Mouse (Mus musculus): ENCODE data around the gene Il11ra2. TPM values are rescaled to one million over a fixed set of nuclear protein-coding genes. Genes with fewer than 3 reads are reported as not detected.
"Not testable (repeated sequence)": the region's sequence is repeated elsewhere in the genome, so short reads cannot be mapped to it uniquely, and the experiment has no call there.

Gene Il11ra2
- not detected in 2 replicates for polyA plus RNA-seq (2015; fragmentation: Nextera tagmentation; extraction: Ambion mirVana)

- ATAC-seq; H3K9ac ChIP-seq (replicated peaks; ENCODE audit: low read depth); H3K27ac ChIP-seq (ENCODE audit: low read length); H3K27me3 ChIP-seq (replicated peaks; ENCODE audit: insufficient read depth, low read length); H3K36me3 ChIP-seq (ENCODE audit: insufficient read depth, low read length); H3K4me1 ChIP-seq (ENCODE audit: insufficient read depth, low read depth, low read length); H3K4me2 ChIP-seq (replicated peaks; ENCODE audit: low read depth, low read length); DNase-seq (ENCODE audit: low spot score); H3K9me3 ChIP-seq (ENCODE audit: low read length); H3K4me3 ChIP-seq (ENCODE audit: low read depth, low read length): not testable (repeated sequence)
- WGBS: no CpG with 5 or more reads among the region's 3 CpGs
Observed at GRCm38 (mm10) chr4:42661793-42662192, at the start of gene Il11ra2. Il11ra2 (minus strand) TSS chr4:42661893.

GRCm38 (mm10) chr4:42682183-42682524, 20.5 kb upstream of the Il11ra2 start:
- H3K9me3 ChIP-seq (ENCODE audit: low read length); H3K4me3 ChIP-seq (ENCODE audit: low read depth, low read length); H3K27ac ChIP-seq (ENCODE audit: low read length); DNase-seq (ENCODE audit: low spot score); H3K27me3 ChIP-seq (replicated peaks; ENCODE audit: insufficient read depth, low read length); H3K4me2 ChIP-seq (replicated peaks; ENCODE audit: low read depth, low read length); H3K36me3 ChIP-seq (ENCODE audit: insufficient read depth, low read length); H3K9ac ChIP-seq (replicated peaks; ENCODE audit: low read depth); H3K4me1 ChIP-seq (ENCODE audit: insufficient read depth, low read depth, low read length): not testable (repeated sequence)
- WGBS: no CpG with 5 or more reads among the region's 18 CpGs
- ATAC-seq: 0 out of 2 replicates have a peak, but pooled peaks have one; percentile 16

- WGBS: no CpG with 5 or more reads among the region's 66 CpGs
Observed at GRCm38 (mm10) chr4:42681473-42682182, 19.9 kb upstream of the Il11ra2 start.

GRCm38 (mm10) chr4:42680374-42681356, 19.0 kb upstream of the Il11ra2 start:
- DNase-seq (ENCODE audit: low spot score); ATAC-seq; H3K27me3 ChIP-seq (replicated peaks; ENCODE audit: insufficient read depth, low read length); H3K4me1 ChIP-seq (ENCODE audit: insufficient read depth, low read depth, low read length); H3K36me3 ChIP-seq (ENCODE audit: insufficient read depth, low read length); H3K9ac ChIP-seq (replicated peaks; ENCODE audit: low read depth); H3K9me3 ChIP-seq (ENCODE audit: low read length); H3K4me3 ChIP-seq (ENCODE audit: low read depth, low read length); H3K4me2 ChIP-seq (replicated peaks; ENCODE audit: low read depth, low read length); H3K27ac ChIP-seq (ENCODE audit: low read length): not testable (repeated sequence)
- WGBS: no CpG with 5 or more reads among the region's 32 CpGs

More at GRCm38 (mm10) chr4:42681473-42682182, 19.9 kb upstream of the Il11ra2 start:
- not testable (repeated sequence) for H3K9me3 ChIP-seq (ENCODE audit: low read length); H3K9ac ChIP-seq (replicated peaks; ENCODE audit: low read depth); H3K27me3 ChIP-seq (replicated peaks; ENCODE audit: insufficient read depth, low read length); ATAC-seq; H3K36me3 ChIP-seq (ENCODE audit: insufficient read depth, low read length); H3K27ac ChIP-seq (ENCODE audit: low read length); H3K4me2 ChIP-seq (replicated peaks; ENCODE audit: low read depth, low read length); H3K4me3 ChIP-seq (ENCODE audit: low read depth, low read length); H3K4me1 ChIP-seq (ENCODE audit: insufficient read depth, low read depth, low read length); DNase-seq (ENCODE audit: low spot score)

GRCm38 (mm10) chr4:42679365-42679764, 17.7 kb upstream of the Il11ra2 start:
- not testable (repeated sequence) for ATAC-seq; DNase-seq (ENCODE audit: low spot score); H3K4me1 ChIP-seq (ENCODE audit: insufficient read depth, low read depth, low read length); H3K27me3 ChIP-seq (replicated peaks; ENCODE audit: insufficient read depth, low read length); H3K4me3 ChIP-seq (ENCODE audit: low read depth, low read length); H3K9me3 ChIP-seq (ENCODE audit: low read length); H3K9ac ChIP-seq (replicated peaks; ENCODE audit: low read depth); H3K36me3 ChIP-seq (ENCODE audit: insufficient read depth, low read length); H3K27ac ChIP-seq (ENCODE audit: low read length); H3K4me2 ChIP-seq (replicated peaks; ENCODE audit: low read depth, low read length)
- WGBS: no CpG with 5 or more reads among the region's 7 CpGs

- H3K27me3 ChIP-seq (replicated peaks; ENCODE audit: insufficient read depth, low read length); H3K9ac ChIP-seq (replicated peaks; ENCODE audit: low read depth); H3K36me3 ChIP-seq (ENCODE audit: insufficient read depth, low read length); DNase-seq (ENCODE audit: low spot score); H3K4me1 ChIP-seq (ENCODE audit: insufficient read depth, low read depth, low read length); H3K27ac ChIP-seq (ENCODE audit: low read length); H3K4me2 ChIP-seq (replicated peaks; ENCODE audit: low read depth, low read length); H3K4me3 ChIP-seq (ENCODE audit: low read depth, low read length); H3K9me3 ChIP-seq (ENCODE audit: low read length): not testable (repeated sequence)
- ATAC-seq: peak; percentile 67
- no CpG with 5 or more reads among the region's 4 CpGs for WGBS
Observed at GRCm38 (mm10) chr4:42675415-42675814, 13.7 kb upstream of the Il11ra2 start.

- H3K27ac ChIP-seq (ENCODE audit: low read length); H3K4me2 ChIP-seq (replicated peaks; ENCODE audit: low read depth, low read length); H3K4me1 ChIP-seq (ENCODE audit: insufficient read depth, low read depth, low read length); H3K9me3 ChIP-seq (ENCODE audit: low read length); H3K36me3 ChIP-seq (ENCODE audit: insufficient read depth, low read length); H3K27me3 ChIP-seq (replicated peaks; ENCODE audit: insufficient read depth, low read length); ATAC-seq; DNase-seq (ENCODE audit: low spot score); H3K4me3 ChIP-seq (ENCODE audit: low read depth, low read length); H3K9ac ChIP-seq (replicated peaks; ENCODE audit: low read depth): not testable (repeated sequence)
- WGBS: no CpG with 5 or more reads among the region's 9 CpGs
Observed at GRCm38 (mm10) chr4:42654951-42655350, 6.7 kb downstream of the Il11ra2 start, which contains the start of gene Ccl27b. Ccl27b (plus strand) TSS chr4:42655251.

- WGBS: no CpG with 5 or more reads among the region's 8 CpGs
- not testable (repeated sequence) for H3K27ac ChIP-seq (ENCODE audit: low read length); H3K4me3 ChIP-seq (ENCODE audit: low read depth, low read length); H3K27me3 ChIP-seq (replicated peaks; ENCODE audit: insufficient read depth, low read length); H3K4me1 ChIP-seq (ENCODE audit: insufficient read depth, low read depth, low read length); DNase-seq (ENCODE audit: low spot score); H3K36me3 ChIP-seq (ENCODE audit: insufficient read depth, low read length); H3K4me2 ChIP-seq (replicated peaks; ENCODE audit: low read depth, low read length); H3K9ac ChIP-seq (replicated peaks; ENCODE audit: low read depth); H3K9me3 ChIP-seq (ENCODE audit: low read length); ATAC-seq
Observed at GRCm38 (mm10) chr4:42629419-42629818, 32.3 kb downstream of the Il11ra2 start, which contains the start of gene Gm2564. Gm2564 (plus strand) TSS chr4:42629719.

GRCm38 (mm10) chr4:42611895-42612294, 49.8 kb downstream of the Il11ra2 start, which contains the start of gene Gm10591:
Gm10591 (plus strand) TSS chr4:42612195.
- not testable (repeated sequence) for H3K27me3 ChIP-seq (replicated peaks; ENCODE audit: insufficient read depth, low read length); ATAC-seq; H3K27ac ChIP-seq (ENCODE audit: low read length); DNase-seq (ENCODE audit: low spot score); H3K9me3 ChIP-seq (ENCODE audit: low read length); H3K4me2 ChIP-seq (replicated peaks; ENCODE audit: low read depth, low read length); H3K36me3 ChIP-seq (ENCODE audit: insufficient read depth, low read length); H3K4me3 ChIP-seq (ENCODE audit: low read depth, low read length); H3K4me1 ChIP-seq (ENCODE audit: insufficient read depth, low read depth, low read length); H3K9ac ChIP-seq (replicated peaks; ENCODE audit: low read depth)
- WGBS: no CpG with 5 or more reads among the region's 5 CpGs

All from lung, postnatal 0 days (tissue).